Mouse (Mus musculus) thymus, postnatal 10 days (tissue): ENCODE data around the gene Gm10447.
A peak's percentile ranks its signal among the peaks of the same experiment; 100 is the strongest.

Experiments
- DNase-seq, 2 experiments: peaks; one replicate each; pipeline ENCODE4 v3.0.0; 2021; ENCODE audit warnings: low spot score in 2 of 2

Gm10447 gene

DNA sequence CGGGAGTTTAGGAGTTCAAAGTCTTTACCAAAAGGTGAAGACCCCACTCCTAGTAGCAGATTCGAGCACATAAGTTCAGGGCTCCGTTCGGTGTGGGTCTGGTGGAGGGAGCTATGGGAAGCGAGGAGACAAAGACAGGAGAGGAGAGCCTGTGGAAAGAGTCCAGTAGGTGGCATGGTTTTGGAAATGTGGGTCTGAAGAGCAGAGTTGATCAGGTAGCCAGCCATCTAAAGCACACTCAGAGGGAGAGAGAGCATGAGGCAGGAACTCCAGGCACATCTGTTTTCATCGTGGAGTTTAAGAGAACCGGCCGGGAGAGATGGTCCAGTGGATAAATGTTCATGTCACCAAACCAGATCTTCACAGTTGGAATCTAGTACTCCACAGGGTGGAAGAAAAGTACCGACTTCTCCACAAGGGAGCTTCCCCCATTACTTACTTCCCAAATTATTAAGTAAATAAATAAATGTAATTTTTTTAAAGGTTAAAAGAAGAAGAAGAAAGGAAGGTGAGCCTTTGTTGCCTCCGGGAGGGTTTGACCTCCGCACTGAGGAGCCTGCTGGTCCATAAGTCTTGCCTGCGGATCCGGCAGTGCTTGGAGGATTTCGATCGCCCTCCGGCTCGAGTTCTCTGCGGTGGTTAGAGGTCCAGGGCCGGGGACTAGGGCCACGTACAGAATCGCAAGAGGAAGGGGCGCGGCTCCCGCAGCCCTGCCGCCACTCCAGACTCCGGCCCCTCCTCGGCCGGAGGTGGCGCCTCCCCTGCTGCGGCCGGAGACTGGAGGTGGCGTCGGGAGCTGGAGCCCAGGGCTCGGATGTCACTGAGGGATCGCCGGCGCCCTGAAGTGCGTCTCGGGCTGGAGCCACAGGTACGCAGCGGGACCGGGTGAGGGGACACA is at the start of gene Gm10447, which contains the start of gene Shroom1:
Gene Gm10447, minus strand, starts transcription at position 637 of the 898 bp plus-strand sequence.
Gene Shroom1, plus strand, starts transcription at position 732 of the 898 bp plus-strand sequence.
- no peak for DNase-seq

DNA sequence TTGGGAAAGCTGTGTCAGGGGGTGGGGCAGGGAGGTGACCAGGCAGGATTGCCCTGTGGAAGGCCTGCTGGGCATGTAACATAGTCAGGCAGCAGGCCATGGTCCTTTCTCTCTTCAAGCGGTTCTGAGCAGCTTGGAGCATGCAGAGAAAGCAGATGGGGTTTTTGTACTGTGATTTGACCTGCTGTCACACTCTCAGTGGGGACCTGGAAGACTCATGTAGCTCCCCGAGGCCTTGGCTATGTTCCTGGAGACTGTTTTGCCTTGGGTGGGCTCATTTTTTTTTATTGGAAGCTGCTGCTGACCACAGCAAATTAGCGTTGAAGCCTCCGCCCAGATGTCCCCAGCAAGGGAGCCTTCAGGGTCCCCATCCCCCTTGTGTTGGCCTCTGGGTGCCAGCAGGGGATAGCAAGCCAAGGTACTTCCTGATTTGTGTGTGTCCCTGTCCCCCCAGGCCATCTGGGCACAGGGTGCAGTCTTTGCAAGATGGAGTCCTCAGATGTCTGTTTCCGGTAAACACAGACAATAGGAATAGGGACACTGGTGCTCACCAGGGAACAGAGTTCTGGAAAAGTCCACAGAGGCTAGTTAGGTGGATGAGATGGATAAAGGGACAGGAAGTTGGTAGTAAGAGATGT is 48.2 kb upstream of the Gm10447 start:
- no peak for DNase-seq

DNA sequence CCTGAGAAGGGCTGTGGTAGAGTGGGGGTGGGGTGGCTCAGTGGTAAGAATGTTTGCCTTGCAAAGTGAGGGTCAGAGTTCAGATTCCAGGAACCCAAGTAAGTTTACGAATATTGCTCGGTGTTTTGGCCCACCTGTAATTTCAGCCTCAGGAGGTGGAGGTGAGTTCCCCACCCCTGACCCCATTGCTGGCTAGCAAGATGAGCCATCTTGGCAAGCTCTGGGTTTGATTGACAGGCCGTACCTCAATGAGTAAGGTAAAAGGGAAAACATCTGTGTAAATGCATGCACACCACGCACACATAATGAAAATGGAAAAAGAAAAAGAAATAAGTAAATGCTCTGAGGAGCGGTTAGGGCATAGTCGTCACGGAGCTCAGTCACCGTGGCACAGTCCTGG is 47.5 kb upstream of the Gm10447 start:
- no peak for DNase-seq

DNA sequence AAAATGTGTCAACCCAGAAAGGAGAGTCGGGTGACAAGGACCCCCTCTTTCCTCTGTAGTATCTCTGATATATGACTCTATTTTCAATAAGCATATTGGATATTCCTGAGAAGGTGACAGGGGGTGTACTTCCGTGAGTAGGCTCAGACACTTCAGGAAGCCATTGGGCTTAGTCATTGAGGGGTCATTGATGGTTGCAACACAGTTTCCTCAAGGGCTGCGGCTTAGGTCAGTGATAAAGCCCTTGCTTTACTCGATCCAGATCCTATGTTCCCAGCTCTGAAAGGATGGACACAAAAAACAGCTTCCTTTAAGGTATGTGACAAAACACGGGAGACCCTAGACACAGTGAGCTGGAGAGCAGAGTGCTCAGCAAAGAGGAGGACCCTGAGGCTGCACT is 46.8 kb upstream of the Gm10447 start:
- DNase-seq: no peak

DNA sequence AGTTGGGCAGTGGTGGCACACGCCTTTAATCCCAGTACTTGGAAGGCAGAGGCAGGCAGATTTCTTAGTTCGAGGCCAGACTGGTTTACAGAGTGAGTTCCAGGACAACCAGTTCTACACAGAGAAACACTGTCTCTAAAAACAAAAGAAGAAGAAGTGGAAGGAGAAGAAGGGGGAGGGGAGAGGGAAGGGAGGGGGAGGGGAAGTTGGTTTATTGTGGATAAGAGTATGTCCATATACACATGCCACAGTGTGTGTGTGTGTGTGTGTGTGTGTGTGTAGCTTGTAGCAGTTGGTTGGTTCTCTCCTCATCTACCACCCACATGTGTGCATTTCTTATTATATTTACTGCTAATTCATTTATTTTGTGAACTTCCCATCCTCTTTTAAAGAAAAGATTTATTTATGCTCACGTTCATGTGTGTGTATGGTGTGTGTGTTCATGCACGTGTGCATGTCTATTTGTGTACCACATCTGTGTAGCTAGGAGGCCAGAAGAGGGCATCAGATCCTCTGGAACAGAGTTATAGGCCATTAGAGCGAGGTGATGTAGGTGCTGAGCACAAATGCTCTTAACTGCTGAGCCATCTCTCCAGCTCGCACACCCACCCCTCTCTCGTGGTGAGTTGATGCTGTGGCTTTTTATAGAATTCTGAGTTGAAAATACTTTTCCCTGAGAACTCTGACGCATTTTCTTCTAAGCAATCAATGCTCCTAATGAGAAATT is 45.3 kb upstream of the Gm10447 start:
- no peak for DNase-seq

DNA sequence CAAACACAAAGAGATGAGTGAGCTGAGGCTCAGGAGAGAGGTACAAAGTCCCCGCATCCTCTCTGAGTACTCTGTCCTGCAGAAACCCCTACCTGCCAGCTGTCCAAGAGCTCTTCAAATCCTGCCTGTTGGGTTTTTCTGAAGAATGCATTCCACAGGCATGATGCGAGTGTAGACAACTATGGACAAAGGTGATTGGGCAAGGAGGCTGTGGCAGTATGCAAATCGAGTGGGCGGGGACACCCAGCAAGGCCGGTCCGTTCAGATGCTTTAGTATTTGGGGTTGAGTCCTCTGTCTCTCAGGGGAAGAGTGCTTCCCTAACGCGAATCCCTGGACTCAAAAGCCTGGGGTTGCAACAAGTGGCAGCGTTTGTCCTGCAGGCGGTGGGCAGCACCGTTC is 43.7 kb upstream of the Gm10447 start:
- no peak for DNase-seq

DNA sequence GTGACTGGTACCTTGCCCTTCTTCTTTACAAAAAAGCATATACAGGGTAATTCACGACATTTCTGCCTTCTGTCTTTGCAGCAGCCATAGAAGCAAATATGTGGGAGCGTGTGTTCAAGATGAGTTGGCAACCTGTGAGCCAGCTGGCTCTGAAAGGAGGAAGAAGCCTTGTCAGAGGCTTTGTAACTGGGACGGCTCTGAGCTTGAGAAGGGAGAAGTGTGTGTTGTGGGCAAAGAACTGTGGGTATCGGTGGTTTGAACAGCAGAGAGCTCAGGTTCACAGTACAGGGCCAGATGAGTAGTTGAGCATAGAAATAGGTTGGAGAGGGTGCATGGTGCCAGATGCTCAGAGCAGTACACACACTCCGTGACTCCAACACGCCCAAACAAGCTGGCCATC is 40.0 kb upstream of the Gm10447 start:
- DNase-seq: peak in 1 of 2 experiments; percentile 38

DNA sequence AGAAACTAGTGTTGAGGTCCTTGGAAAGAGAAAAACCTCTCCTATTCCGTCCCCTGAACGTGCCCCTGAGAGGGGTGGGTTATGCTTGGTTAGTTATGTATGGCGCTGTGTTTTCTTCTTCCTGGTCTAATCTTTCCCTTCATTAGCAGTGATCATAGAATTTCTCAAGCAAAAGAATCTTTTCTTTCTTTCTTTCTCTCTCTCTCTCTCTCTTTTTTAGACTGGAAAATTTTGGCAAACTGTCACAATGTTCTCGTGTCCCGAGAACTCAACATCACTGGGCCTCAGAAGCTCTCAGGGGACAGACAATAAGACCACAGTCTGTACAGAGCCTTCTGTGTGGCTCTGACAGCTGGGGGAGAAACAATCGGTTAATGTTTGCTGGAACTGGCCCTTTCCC is 38.5 kb upstream of the Gm10447 start:
- DNase-seq: no peak

DNA sequence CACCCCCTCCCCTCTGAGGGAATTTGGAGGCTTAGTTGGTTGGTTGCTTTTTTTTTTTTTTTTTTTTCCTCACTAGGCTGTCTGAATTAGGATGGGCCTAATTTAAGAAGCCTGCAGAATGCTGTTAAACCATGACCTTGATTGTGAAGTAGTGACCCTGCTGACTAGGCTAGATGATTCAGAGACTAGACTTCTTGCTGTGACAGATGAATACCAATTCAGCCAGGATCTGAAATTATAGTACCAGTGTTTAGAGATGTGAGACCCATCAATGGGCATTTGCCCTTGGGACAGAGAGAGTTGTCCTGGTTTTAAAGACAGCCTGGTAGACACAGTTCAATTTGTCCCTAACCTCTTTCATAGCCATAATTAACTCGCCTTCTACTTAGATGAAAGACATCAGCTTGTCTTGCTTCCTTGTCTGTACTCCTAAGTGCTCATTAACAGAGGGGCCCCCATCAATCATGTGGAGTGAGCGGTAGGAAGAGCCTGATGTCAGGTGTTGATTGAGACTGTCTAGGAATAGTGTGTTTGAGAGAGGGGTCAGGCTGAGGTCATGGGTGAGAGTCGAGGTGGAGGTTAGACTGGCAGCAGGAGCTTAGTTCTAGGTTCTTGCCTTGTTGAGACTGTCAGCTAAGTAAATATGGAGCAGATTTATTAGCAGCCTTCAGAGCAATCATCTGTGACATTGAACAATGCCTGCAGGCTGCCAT is 36.5 kb upstream of the Gm10447 start:
- no peak for DNase-seq

DNA sequence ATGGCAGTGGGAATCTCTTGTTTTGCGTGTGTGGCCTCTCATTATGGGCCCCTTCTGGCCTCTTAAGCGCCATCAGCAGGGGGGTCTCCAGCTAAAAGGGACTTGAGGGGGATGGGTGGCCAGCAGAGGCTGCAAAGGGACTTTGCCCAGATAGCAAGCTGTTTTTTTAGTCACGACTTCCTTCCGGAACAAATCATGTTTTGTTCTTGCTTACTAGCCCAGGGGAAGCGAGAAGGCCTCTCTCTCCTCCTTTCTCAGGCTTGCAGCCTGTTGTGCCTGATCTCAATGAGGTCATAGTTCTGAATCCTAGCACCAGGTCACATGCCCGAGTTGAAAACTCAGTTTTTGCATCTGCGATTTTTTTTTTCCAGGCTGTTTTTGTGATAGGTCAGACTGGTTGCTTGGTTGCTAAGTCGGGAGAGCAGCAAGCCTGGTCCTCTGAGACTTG is 35.1 kb upstream of the Gm10447 start:
- no peak for DNase-seq

DNA sequence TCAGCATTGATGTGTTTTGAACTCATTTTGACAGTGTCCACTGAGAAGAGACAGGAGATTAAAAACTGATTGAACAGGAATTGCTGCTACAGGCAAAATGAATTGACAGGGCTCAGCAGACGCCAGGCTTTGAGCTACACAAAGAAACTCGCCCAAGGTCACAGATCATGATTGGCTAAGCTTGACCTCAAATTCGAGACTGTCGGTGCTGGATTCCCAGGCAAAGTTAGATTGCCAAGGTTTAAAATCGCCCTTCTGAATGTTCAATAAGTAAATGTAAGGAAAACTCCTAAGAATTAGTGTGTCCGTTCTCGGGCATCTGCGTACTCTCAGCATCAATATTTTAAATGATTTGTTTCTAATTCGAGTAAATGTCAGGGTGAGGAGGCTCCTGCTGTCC is 32.5 kb upstream of the Gm10447 start:
- no peak for DNase-seq

DNA sequence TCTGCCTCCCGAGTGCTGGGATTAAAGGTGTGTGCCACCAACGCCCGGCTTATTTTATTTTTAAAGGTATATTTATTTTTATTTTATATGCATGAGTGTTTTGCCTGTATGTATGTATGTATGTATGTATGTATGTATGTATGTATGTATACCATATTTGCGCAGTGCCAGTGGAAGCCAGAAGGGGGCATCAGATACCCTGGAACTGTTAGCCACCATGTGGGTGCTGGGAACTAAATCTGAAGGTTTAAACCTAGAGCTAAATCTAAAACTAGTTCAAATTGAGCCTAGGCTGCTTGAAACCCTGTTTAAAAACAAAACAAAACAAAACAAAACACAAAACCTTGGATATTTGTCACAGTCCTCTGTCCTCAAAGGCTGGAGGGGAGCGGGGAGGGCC is 32.1 kb upstream of the Gm10447 start:
- DNase-seq: no peak

DNA sequence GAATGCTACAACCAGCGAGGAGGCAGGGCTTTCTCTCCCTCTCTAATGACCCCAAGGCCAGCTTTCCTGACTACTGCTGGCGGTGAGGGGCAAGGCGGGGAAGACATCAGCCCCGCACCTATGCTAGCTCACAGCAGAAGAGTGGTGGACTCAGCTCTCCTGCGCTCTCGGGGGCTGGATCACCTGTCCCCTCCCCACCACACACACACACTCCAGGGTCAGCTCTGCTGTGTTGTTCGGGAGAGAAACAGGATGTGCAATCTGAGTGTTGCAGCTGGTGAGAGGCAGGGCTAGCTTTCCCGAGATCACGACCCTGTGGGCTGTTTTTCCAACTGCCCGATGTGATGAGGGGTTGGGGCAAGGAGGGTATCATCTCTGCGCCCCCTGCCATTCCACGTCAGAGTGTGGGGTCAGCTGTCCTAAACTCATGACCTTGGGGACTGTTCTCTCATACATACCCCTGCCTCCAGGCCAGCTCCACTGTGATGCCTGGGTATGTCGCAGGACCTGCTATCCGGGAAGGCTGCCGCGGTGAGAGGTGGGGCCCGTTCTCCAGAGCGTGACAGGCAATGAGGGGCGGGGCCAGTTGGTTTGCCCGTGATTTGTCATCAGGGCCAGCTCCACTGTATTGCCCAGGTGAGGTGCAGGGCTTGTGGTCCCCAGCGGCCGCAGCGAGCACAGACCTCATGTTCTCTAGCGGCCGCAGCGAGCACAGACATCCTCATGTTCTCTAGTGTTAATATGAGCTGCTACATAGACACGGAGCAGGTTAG is 30.1 kb upstream of the Gm10447 start:
- no peak for DNase-seq

DNA sequence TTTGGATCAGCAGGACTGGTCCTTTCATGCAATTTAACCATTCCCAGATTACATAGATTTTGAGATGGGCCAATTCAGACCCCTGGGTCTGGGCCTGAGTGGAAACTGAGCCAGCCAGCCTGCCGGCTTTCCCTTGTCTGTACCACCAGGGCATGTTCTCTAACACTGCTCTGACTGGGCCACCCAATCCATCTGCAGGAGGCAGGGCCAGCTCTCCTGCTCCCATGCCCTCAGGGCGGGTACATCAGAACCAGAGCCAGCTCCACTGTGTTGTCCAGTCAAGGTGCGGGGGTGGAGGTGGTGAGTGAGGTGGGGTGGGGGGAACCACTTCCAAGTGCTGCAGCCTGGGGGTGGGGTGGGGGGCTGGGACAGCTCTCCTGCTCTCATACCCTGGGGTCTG is 29.4 kb upstream of the Gm10447 start:
- no peak for DNase-seq

DNA sequence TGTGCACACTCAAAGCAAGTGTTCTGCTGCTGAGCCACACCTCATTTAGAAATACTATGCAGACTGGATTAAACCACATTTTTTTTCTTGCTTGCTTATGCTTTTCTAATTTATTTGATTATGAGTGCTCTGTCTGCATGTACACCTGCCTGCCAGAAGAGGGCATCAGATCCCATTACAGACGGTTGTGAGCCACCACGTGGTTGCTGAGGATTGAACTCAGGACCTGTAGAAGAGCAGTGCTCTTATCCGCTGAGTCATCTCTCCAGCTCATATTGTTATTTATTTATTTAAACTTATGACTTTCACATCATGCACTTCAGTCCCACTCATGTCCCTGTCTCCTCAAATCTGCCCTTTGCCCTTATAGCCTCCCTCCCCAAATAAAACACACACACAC is 28.8 kb upstream of the Gm10447 start:
- DNase-seq: no peak

DNA sequence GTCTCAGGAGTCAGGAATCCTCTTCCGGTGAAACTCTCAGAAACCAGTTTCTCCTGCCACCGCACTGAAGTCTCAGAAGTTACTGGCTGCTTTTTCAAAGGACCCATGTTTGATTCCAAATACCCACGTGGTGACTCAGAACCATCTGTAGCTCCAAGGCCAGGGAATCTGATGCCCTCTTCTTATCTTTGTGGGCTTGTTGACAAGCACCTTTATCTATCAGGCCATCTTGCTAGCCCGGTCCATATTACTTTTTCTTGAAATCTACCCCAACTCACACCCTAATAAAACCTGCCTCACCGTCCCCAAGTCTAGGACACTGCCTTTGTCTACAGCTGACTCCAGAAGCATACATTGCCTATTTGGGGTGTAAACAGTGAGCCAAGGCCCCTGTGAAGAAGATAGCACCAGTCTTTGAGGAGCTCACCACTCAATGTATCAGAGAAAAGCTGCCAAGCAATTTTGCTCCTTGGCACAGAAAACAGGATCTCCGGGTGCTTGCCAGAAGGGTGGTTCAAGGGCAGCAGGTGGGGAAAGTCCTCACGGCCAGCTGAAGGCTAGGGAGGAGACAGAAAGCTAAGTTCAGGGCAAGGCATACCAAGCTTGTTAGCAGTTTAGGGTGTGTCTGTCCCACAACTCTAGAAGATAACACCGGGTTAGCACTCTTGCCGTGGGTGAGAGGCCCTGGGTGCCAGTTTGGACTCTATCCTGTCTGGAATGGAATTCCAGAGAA is 26.4 kb upstream of the Gm10447 start:
- DNase-seq: no peak

DNA sequence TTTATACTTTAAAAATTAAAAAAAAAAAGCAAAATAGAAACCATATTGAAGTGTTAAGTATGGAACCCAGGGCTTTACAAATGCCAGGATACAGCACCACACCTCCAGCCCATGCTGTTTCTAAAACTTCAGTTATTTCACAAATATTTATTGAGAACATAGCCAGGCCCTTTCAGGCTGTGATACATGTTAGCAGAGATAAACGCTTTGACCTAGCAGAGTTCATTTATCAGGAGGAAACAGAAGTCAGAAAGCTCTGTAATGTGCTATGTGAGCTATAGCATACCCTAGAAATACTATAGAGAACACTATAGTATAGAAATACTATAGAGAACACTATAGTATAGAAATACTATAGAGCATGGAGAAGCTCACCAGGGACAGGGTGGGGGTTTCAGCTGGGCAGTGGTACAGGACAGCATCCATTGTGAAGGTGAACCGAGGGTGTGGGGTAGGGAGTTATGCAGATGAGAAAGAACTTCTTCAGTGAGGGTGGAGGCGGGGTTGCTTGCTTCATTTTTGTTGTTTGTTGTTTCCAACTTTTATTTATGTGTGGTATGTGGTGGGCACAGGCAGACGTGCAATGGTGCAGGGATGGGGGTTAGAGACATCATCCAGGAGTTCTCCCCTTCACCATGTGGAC is 24.3 kb upstream of the Gm10447 start:
- no peak for DNase-seq

DNA sequence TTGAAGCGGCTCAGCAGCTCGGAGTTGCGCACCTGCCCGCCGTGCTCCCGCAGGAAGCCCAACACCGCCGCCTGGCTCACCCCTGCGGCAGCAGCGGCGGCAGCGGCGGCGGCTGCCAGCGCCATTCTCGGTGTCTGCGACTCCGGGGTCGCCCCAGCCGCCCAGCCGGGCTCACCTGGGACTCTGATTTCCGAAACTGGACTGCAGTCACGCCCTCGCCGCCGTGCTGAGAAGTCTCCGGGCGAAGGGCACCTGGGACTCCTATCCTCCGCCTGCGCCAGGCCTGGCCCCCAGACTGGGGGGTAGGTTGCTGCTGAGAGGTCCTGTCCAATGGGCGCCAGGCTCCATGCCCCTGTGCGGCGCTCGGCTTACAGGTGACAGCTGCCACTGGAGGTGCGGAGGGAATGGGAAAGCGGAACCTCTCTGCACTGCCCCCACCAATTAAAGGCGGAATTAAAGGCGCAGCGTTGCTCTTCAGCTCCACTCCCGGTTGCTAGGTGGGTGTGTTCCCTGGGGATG is 22.9 kb upstream of the Gm10447 start, which contains the start of the genes Gm9945 and Sowaha:
Gene Gm9945, plus strand, starts transcription at position 384 of the 519 bp plus-strand sequence.
Gene Sowaha, minus strand, starts transcription at position 492 of the 519 bp plus-strand sequence.
- peak in 1 of 2 experiments; percentile 16 for DNase-seq

DNA sequence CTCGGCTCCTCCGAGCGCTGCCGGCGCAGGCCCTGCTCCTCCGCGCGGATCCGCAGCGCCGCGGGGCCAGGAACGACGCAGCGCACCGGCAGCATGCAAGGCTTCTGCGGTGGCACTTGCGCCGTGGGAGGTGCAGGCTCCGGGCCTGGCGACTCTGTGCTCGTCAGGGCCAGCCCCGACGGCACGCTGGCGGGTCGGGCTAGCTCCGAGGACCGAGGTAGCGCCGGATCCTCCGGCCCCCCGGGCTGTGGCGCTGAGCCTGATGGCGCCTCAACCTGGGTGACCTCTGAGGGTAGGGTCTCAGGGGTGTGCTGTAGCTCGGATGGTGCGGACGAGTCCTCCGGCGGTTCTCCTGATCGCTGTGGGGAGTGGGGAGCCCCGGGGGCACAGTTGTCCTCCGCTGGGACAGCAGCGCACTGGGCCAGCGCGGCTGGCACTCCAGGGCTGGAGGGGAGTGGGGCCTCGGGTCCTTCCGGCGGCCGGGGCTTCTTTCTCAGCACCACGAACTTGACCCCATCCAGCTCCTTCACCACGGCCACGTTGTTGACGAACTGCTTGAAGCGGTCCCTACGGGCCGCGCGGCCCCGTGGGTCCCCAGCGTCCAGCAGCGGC is 22.4 kb upstream of the Gm10447 start:
- DNase-seq: no peak
